Mouse (Mus musculus): ENCODE data around the gene Zfr2.

Gene Zfr2

DNA sequence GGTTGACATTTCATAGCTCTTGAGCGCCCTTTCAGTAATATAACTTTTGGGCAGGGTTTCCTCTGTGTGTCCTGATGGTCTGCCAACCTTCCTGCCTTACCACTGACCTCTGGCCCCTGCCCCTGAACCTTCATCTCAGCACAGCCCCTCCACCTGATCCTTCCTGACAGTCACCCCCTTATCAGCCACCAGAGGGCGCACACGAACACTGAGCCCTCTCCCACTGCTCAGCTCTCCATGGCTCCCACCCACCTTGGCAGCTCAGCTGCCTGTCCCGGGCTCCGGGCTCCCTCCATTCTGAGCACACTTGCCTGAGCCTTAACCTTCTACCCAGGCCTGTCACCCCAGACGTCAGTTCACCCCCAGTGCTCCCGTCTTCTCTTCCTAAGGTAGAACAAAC lies 56.3 kb downstream of the Zfr2 start:
- peak; percentile 97 for DNase-seq

DNA sequence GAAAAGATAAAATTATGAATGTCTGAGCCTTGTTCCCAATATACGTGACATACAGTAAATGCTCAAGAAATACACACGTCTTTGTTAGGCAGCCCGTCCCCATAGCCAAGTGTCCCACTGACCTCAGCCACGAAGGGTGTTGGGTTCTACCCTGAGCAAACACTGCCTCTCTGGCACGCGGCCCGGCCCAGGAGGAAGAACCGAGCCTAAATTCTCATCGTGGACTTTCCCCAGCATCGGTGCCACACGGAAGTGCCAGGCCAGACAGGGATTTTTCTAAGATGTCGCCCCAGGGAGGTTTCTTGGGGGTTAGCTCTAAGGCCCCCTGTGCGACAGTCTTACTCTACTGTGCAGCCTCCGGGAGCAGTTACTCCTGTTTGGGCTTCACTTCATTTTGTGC lies 56.9 kb downstream of the Zfr2 start:
- no peak for DNase-seq

DNA sequence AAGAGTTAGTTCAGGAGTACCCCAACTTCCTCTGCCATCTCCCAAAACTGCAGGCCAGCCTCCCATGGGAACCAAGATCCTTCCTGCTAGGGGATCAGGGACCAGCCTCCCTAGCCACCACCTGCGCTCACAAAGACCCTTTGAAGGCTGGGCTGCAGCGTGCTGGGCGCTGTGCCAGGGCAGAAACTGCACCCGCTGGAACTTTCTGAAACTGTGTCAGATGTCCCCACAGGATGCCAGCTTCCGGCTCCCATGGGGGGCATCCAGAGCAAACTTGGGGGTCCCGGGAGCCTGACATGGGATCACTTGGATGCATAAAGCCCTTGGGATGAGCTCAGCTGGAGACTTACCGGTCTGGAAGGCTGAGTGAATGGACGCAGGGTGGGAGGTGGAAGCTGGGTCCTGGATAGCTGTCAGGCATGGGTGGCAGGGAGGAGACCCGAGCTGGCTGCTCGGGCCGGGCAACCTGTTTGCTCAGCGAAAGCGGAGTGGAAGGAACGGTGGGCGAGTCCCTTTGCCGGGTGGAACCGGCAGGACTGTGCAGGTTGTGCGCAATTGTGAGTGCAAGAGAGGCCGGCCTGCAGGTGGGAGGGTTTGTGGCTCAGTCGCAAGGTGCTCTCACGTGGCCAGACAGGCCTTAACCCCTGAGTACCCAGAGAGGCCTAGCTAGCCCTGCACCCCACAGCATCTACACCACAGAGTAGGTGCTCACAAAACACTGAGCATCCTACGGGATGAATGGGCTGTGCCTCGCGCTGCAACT lies 57.9 kb downstream of the Zfr2 start:
- no peak for DNase-seq

DNA sequence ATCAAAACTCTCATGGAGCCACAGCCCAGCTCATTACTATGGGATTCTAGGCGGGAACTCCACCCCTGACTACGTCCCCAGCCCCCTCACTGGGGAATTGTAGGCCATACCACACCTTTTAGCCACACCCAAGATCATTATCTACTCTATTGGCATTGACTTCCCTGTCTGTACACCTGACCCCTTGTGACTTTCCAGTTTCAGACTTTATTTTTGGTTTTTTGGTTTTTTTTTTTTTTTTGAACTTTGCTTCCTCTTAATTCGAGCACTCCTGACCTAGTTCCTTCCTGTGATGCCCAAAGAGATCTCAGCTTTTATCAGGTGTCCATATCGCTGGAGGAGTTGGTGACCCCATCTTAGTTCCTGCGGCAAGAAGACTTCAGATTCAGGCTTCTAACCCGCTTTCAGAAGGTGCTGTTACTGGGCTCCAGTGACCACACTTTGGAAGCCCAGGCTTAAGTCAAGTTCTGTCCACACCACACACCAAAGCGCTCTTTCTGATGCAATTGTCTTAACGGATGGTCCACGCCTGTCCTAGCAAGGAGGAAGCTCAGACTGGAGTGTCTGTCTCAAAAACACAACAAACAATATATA lies 58.7 kb downstream of the Zfr2 start, which contains the start of gene Tjp3:
TSS of gene Tjp3 (minus strand) at position 71 of the 594 bp plus-strand sequence.
- no peak for DNase-seq

DNA sequence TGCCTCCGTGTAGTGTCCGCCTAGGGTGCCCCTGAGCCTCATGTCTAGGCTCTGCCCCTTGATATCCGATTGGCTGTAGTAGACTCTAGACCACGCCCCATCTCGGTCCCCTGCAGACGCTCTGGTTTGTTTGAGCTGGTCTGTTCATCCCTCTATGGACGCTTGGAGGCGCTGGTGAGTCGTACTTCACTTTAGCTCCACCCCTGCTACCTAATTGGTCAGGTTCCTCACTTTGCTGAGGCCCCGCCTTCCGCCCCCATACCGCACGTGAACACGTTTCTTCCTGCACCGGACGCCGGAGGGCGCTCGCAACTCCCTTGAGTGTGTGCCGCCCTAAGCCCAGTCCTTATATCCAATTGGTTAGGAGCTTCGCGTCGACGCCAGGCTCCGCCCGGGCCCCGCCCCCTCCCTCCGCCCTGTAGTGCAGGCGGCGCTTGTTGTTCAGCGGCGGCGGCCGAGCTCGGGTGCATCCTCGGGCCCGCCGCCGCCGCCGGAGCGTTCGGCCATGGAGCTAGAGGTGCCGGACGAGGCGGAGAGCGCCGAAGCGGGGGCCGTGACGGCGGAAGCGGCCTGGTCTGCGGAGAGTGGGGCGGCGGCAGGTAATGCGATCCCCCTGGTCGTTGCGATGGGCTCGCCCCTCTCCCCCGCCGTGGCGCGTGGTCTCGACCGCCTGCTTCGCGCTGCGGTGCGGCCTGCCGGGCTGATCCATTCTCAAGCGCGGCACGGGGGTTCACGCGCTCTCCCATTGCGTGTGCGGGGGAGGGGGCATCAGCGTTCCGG lies 59.8 kb downstream of the Zfr2 start, which contains the start of gene Pip5k1c:
TSS of gene Pip5k1c (plus strand) at position 410 of the 780 bp plus-strand sequence.
- peak; percentile 100 for DNase-seq

DNA sequence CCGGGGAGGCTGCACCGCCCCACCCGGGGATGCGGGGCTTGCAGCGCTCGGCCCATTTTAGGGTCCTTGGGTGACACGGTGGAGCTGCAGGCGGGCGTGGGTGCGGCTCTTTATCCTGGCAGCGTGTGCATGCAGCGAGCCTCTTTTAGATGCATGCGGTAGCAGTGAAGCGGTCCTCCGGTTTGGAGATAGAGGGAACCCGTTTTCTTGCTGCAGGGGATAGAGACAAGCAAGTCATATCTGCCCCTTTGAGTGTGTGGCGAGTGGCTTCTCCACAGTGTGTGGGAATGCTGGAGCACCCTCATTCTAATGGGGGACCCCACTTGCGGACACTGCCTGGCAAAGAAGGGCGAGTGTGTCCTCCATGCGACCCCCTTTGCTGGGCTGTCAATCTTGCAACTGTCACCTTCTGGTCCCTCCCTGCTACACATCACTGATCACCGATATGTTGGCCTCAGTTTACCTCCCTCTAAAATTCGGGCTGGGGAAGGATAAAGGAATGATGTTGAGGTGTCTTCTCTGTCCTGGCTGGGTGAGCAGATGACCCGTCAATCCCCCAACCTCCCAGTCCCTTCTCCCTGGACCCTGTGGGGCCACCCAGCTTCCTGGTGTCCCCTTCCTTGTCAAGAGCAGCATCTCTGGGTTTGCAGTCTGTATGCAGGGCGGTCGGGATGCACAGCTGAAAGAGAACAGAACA lies 60.5 kb downstream of the Zfr2 start:
- DNase-seq, result peak; percentile 95

DNA sequence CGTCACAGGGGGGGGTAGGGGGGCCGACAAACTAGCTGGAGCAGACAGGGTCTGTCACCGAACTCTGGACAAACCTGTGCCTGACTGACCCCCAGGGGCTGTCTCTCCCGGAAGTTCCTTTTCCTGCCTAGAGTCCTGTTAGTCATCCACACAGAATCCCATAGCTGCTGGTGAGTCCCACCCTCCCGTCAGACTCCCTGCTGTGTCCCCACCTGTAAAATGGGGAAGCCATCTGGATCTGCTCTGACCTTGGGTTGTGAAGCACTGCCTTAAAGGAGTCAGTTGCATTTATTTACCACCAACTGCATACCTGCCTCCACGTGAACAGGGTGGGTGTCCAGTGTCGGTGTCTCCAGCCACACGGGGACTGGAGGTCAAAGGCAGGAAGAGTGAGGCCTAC lies 61.5 kb downstream of the Zfr2 start:
- DNase-seq, result peak; percentile 93

DNA sequence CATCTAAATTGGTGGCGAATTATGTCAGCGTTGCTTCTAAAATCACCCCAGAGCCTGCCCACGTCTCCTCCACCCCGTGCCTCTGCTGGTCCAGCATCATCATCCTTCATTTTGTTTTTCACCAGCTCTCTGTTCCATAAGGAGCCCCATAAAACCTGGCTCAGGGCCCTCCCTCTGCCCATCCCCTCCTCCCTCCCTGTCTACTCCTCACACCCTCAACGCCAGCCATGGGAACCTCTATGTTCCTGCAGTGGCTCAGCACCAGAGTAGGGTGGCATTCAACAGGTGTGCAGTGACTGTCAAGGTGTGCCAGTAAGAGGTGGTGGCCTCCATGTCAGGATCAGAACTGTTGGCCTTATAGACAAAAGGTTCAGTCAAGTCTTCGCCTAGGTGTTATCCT lies 62.2 kb downstream of the Zfr2 start:
- DNase-seq, result no peak

DNA sequence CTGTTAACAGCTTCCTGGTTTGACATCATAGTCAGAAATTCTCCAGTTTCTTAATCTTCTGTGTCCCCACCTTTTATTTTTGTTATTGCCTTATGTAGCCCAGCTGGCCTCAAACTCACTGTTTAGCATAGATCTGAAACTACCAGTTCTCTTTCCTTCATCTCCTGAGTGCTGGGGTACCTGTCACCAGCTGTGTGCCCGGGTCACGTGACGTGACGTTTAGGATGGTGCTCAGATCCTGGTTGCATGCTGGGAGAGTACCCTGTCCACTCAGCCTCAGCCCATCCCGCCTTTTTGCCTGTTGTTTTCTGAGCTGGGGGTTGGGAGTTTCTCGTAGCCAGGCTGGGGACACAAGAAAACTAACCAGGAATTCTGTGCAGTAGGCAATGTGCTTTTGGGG lies 64.3 kb downstream of the Zfr2 start:
- DNase-seq, result peak; percentile 94

DNA sequence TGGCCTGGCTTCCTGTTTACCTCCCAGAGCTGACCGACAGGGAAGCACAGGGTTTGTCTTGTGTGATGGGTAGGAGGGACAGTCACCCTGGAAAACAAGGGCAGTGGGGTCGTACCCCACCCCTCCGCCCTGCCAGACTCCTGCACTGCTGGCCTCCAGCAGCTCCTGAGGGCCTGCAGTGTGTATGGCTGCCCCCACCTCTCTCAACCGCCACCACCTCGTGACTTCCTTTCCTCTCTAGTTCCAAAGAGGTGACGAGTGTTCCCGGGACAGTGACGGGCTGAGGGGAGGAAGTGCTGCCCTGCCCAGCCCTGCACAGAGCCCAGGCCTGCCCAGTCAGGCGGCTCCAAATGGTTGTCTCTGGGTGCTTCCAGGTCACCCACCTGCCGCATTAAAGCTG lies 64.9 kb downstream of the Zfr2 start:
- peak; percentile 99 for DNase-seq

DNA sequence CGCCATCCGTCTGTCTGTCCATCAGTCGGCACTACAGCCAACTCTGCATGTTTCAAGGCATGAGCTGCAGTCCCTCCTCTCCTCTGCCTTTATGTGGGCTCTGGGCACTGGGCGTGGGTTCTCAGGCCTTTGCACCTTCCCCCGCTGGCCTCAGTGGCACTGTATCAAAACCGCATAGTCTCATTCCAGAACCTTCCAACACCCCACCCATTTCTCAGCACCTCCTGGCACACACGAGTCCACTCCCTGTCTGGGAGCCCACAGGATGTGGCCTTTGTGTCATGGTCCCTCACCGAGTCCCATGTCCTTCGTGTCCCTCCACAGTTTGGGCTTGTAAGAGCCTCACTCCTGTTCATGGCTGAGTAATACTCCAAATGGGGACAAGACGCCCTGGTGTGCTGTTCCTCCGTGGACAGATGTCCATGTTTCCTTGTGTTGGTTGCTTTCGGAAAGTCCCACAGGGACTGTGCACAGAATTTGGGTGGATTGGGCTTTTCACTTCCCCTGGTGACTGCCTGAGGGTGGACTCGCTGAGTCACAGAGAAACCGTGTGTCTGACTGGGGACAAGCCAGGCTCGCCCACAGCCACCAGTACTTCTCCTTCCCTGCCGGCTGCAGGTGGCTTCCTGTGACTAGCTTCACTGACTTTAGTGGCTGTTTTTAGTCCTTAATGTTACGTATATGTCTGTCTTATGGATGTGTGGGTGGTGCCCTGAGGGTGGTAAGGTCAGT lies 65.6 kb downstream of the Zfr2 start:
- DNase-seq, result peak; percentile 97

DNA sequence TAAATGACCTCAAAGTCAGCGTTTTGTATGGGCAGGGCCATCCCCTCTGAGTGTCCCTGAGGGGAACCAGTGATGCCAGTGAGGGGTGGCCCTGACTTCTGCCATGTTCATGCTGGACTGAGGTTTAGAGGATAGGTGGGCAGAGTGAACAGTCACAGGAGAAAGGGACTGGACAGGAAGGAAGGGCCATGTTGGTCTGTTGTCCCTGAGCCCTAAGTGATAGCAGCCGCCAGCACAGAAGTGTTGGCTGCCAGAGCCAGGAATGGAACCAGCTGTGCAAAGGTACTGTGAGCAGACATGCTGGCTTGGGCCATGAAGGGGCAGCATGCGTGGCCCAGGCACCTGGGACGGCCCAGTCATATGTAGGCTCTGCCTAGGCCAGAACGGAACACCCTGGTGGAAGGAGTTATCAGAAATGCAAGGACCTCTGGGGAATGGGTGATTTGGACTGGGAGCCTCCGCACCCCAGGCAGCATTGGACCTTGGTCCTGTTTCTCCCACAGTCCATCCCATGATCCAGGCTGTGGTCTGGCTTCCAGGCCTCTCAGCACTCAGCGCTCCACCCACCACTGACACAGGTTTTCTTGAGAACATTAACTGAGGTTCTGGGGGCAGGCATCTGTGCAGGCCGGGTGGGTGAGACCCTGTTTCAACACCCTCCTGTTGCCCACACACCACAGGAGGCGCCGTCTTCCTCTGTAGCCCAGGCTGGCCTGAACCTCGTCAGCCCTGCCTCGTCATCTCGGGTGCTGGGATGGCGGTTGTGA lies 66.8 kb downstream of the Zfr2 start:
- DNase-seq, result peak; percentile 90

DNA sequence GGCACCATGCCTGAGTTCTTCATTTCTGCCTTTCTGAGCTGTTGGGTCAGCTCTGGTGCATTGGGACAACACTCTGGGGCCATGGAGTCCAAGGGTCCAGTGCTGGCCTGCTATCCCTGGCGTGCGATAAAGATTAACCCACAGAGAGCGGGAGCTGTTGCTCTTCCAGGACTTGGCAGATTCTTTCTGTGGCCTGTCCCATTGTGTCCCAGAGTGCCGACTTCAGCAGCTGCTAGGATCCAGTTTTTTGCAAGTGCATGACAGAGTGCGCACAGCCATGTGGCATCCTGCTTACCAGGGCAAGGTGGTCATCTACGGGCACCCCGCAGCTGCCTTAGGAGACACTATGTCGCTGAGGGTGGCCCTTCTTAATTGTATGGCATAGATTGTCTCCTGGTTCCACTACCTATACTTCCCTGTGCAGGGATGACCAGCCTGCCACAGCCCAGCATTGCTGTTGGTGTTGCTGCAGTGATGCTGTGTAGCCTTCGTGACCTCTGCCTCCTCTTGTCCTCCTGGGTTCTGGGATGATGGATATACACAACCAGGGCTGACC lies 67.5 kb downstream of the Zfr2 start:
- peak; percentile 91 for DNase-seq

DNA sequence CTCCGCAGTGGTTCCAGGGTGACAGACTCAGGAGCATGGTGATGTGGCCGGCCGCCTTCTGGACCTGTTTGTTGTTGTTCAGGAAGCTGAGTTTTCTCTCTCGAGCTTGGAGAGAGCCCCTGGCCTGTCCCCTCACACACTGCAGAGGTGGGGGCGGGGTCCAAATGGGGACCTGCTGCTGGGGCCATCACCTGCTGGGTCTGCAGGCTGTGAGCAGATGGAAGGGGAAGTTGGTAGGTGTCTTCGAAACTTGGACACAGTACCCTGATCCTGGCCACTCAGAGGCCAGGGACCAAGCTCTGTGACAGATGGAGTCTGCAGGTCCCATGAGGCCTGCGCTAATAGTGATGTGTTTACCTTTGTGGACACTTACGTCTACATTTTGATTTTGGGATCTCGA lies 68.4 kb downstream of the Zfr2 start:
- DNase-seq, result peak; percentile 90
